Mouse (Mus musculus) lung, adult 2 months (tissue): ENCODE data around the gene AU018091. TPM values are rescaled to one million over a fixed set of nuclear protein-coding genes. Genes with fewer than 3 reads are reported as not detected.
"Not testable (repeated sequence)": the region's sequence is repeated elsewhere in the genome, so short reads cannot be mapped to it uniquely, and the experiment has no call there.

Experiments
- DNase-seq: peaks from one replicate; pipeline ENCODE4 v3.0.0; 2022
- H3K4me1 ChIP-seq: fragments of 200-500 bp; 2 replicates; pipeline ENCODE4 v1.6.1; 2011; ENCODE audit warnings: low read length; ENCODE audit not compliant: control insufficient read depth, insufficient read depth
- H3K4me3 ChIP-seq: fragments of 200-500 bp; replicated peaks from 2 replicates; pipeline ENCODE3; 2011; ENCODE audit warnings: low read depth, mild to moderate bottlenecking, control low read depth, low read length; ENCODE audit errors: extremely low read depth
- CTCF ChIP-seq: fragments of 200-500 bp; IDR thresholded peaks from 2 replicates; pipeline ENCODE4 v1.5.1; 2011; ENCODE audit warnings: mild to moderate bottlenecking, low read length, control low read depth; ENCODE audit not compliant: insufficient read depth
- POLR2A ChIP-seq: fragments of 200-500 bp; IDR thresholded peaks from 2 replicates; pipeline ENCODE4 v1.6.1; 2011; ENCODE audit warnings: low read depth, mild to moderate bottlenecking, control low read depth, low read length, borderline replicate concordance; ENCODE audit errors: extremely low read depth
- WGBS: fragments of 180-500 bp; shearing (Covaris S2); methylation state at CpG from one replicate; pipeline ENCODE4 v1.1.7; 2018; 5-methylcytosine and 5-hydroxymethylcytosine counted together
- polyA plus RNA-seq: library from polyadenylated mRNA; depleted of rRNA; stranded (reverse); fragments of >200 nt; gene quantifications from 2 replicates; pipeline ENCODE4 v1.2.3, GENCODE M21; 2012; rRNA removed

Gene AU018091
- polyA plus RNA-seq, 1 experiment, result 0.26 TPM

DNA sequence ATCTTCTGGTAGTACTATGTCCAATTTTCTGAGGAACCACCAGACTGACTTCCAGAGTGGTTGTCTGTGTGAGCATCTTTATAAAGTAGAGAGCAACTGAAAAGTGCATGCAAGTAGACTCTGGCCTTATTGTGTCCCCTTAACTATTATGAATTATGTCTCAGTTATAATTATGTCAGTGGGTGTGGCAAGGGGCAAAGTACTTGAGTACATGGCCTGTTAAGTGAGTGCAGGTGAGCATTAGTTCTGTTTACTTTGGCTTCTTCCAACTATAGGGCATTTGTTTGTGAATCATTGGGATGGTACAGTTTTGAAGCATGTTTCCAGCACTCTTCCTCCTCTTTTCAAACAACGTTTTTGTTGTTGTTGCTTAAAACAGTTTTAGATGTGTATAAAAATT lies 38.7 kb downstream of the AU018091 start:
- Histone ChIP-seq H3K4me3 (no peak overlapping the region), H3K4me1 (no peaks in the 10 kb centered on the region)
- no peak for DNase-seq
- no peak for TF ChIP-seq CTCF
- TF ChIP-seq POLR2A, result no peak
- WGBS, result 39% methylated on average over 1 of the region's 1 CpGs

DNA sequence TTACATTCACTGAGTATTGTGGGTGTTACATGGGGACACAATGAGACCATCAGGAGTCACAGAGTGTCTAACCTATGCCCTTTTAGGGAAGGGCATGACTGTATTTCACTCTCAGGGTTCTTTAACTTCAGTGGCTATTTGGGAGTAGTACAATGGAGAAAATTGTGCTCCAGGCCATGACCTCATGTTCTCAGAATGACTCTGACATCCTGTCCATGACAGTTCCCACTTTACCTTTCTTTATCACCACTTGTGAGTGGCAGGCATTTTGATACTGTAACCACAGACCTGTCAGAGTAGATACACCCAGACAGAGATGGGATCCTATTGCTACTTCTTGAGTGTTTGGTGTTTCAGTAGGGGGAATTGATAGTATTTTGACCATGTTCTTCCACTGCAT lies 40.4 kb downstream of the AU018091 start:
- H3K4me3 ChIP-seq, H3K4me1 ChIP-seq, DNase-seq: not testable (repeated sequence)

DNA sequence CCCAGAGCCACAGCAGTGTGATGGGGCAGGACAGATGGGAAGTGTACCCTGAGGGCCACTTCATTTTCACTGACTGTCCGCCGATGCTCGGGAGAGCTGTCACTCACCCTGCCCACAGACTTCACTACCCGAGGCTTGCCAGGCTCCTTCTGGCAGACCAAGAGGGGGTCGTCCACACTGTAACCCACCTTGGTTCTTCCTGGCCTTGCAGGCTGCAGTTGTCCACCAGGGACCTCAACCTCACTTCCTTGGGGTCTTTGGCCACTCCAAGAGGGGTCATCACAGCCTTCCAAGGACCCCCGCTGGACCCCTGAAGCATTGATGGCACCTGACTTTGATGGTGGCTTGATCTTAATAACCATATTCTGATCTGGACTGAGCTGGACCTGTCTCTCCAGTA lies 57.8 kb downstream of the AU018091 start:
- not testable (repeated sequence) for H3K4me3 ChIP-seq
- no CpG with 5 or more reads among the region's 6 CpGs for WGBS

DNA sequence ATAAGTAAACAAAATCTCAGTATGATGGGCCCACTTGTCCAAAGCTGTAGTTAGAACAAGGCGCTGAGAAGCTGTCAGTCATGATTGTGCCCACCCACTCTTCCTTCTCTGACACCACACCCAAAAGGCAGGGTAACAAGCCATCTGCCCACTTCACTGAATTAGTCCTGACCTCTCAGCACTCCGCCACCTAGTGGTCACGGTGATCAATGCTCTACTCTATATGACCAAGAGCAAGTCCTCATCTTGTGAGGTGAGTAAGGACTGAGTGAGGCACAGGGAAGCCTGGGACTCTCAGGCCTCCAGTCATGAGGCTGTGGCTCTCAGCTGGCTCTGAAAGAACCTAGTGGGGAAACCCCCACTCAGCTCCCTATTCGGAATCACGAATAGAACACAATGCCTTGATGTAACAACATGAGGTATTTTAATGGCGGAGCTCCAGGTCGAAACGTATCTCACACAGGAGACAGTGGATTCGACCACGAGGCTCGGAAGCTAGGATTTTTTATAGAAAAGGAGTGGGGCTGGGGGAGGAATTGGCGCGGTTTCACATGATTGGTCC lies 62.4 kb downstream of the AU018091 start:
- H3K4me1 ChIP-seq, H3K4me3 ChIP-seq, DNase-seq: not testable (repeated sequence)
- WGBS, result 67% methylated on average over 13 of the region's 13 CpGs

More for the DNA sequence above, 57.8 kb downstream of the AU018091 start:
- DNase-seq, H3K4me1 ChIP-seq: not testable (repeated sequence)

Other genes with a start within 250 kb of the AU018091 start
- 0.25 and 0.50 TPM in 2 replicates for gene Nlrp12, start 80.5 kb upstream of the AU018091 start, polyA plus RNA-seq
- 429 and 524 TPM in 2 replicates for gene Myadm, start 119.9 kb upstream of the AU018091 start, polyA plus RNA-seq
- 5.6 and 5.9 TPM in 2 replicates for gene Prkcg, start 120.0 kb upstream of the AU018091 start, polyA plus RNA-seq
- 3.3 and 7.4 TPM in 2 replicates for gene Cacng7, start 163.8 kb upstream of the AU018091 start, polyA plus RNA-seq
- gene Cacng8, start 221.5 kb upstream of the AU018091 start, polyA plus RNA-seq, result 0.37 TPM in 1 of 2 replicates, not detected in the other